Mouse (Mus musculus): ENCODE measurements around the gene Armc9. TPM values are rescaled to one million over a fixed set of nuclear protein-coding genes. Genes with fewer than 3 reads are reported as not detected.

Armc9 gene
- total and polyA plus RNA-seq, 3 experiments: 10.9 to 15.5 (median 15.1) TPM

- TF ChIP-seq MAZ (IDR thresholded peaks at IDR 0.05; ENCODE audit: low read depth, low read length) (0 out of 2 replicates have a peak, but pooled peaks have one; percentile 24), RCOR1 (conservative IDR thresholded peaks at IDR 0.05; ENCODE audit: low read depth, low read length) (no peak), HCFC1 (IDR thresholded peaks at IDR 0.05; ENCODE audit: low read depth, low read length) (no peak)
- no peaks in the 10 kb centered on the region for H3K27me3 ChIP-seq (replicated peaks)
- DNase-seq (ENCODE audit: extremely low read depth): no peak
- H3K27ac ChIP-seq (ENCODE audit: insufficient read depth, low read depth): no peak overlapping the region
- H3K4me3 ChIP-seq (replicated peaks in 1 of 3; ENCODE audit: low read depth in 2 of 3, low read length in 2 of 3, poor library complexity in 1 of 3): no peak overlapping the region
- H3K9ac ChIP-seq (ENCODE audit: insufficient read depth, low read depth): no peak overlapping the region
- no peaks in the 10 kb centered on the region for H3K79me2 ChIP-seq (replicated peaks; ENCODE audit: control insufficient read depth, extremely low read depth, insufficient read depth, poor library complexity, severe bottlenecking)
- H3K9me3 ChIP-seq (replicated peaks; ENCODE audit: low read length): no peaks in the 10 kb centered on the region
- dilution Hi-C loops (cut with MboI; ENCODE audit: extremely low pct_ligation_motif_present, extremely low pct_unique_long_range_greater_than_20kb, low sequenced_read_pairs): no loop called here
- H3K4me2 ChIP-seq (ENCODE audit: insufficient read depth, low read depth, poor library complexity, severe bottlenecking): no peak overlapping the region
- in situ Hi-C loops (cut with MboI; ENCODE audit: low pct_ligation_motif_present, low pct_unique_long_range_greater_than_20kb, low sequenced_read_pairs): no loop called here
- no peaks in the 10 kb centered on the region for H3K36me3 ChIP-seq (replicated peaks in 1 of 2; ENCODE audit: control insufficient read depth in 1 of 2, insufficient read depth in 1 of 2, low read length in 1 of 2)
- peaks cover 21 to 54% of the 10 kb centered on the region in 2 experiments for H3K4me1 ChIP-seq (ENCODE audit: control insufficient read depth in 1 of 2, insufficient read depth in 2 of 2)
Measured at GRCm38 (mm10) chr1:86265060-86265459, 110.5 kb downstream of the Armc9 start.

- Histone ChIP-seq H3K9me3 (replicated peaks; ENCODE audit: low read length) (no peaks in the 10 kb centered on the region), H3K4me2 (ENCODE audit: insufficient read depth, low read depth, poor library complexity, severe bottlenecking) (no peak overlapping the region), H3K79me2 (replicated peaks; ENCODE audit: control insufficient read depth, extremely low read depth, insufficient read depth, poor library complexity, severe bottlenecking) (no peaks in the 10 kb centered on the region), H3K9ac (ENCODE audit: insufficient read depth, low read depth) (no peak overlapping the region), H3K27ac (ENCODE audit: insufficient read depth, low read depth) (no peak overlapping the region), H3K4me3 (replicated peaks in 1 of 3; ENCODE audit: low read depth in 2 of 3, low read length in 2 of 3, poor library complexity in 1 of 3) (no peak overlapping the region), H3K27me3 (replicated peaks) (no peaks in the 10 kb centered on the region), H3K36me3 (replicated peaks in 1 of 2; ENCODE audit: control insufficient read depth in 1 of 2, insufficient read depth in 1 of 2, low read length in 1 of 2) (no peaks in the 10 kb centered on the region), H3K4me1 (ENCODE audit: control insufficient read depth in 1 of 2, insufficient read depth in 2 of 2) (peaks cover 9 to 24% of the 10 kb centered on the region in 2 experiments)
- dilution Hi-C loops (cut with MboI; ENCODE audit: extremely low pct_ligation_motif_present, extremely low pct_unique_long_range_greater_than_20kb, low sequenced_read_pairs): no loop called here
- TF ChIP-seq TCF12 (IDR thresholded peaks at IDR 0.05; ENCODE audit: low read depth, low read length): no peak
- TF ChIP-seq KAT2A (IDR thresholded peaks at IDR 0.05; ENCODE audit: insufficient replicate concordance, low read length): no peak
- TF ChIP-seq POLR2A (IDR thresholded peaks at IDR 0.05; ENCODE audit: low read depth, low read length): no peak
- no peak for TF ChIP-seq ZC3H11A (IDR thresholded peaks at IDR 0.05; ENCODE audit: low read depth, low read length)
- TF ChIP-seq CHD1 (IDR thresholded peaks at IDR 0.05; ENCODE audit: low read depth, low read length): no peak
- TF ChIP-seq MAX (IDR thresholded peaks at IDR 0.05; ENCODE audit: low read length): no peak
- no peak for TF ChIP-seq IRF4 (IDR thresholded peaks at IDR 0.05; ENCODE audit: low read depth, low read length)
- no peak for TF ChIP-seq TBP (conservative IDR thresholded peaks at IDR 0.05; ENCODE audit: low read depth, low read length)
- TF ChIP-seq POLR2AphosphoS2 (IDR thresholded peaks at IDR 0.05; ENCODE audit: low read depth, low read length): no peak
- no peak for TF ChIP-seq RCOR1 (conservative IDR thresholded peaks at IDR 0.05; ENCODE audit: low read depth, low read length)
- TF ChIP-seq JUN (IDR thresholded peaks at IDR 0.05; ENCODE audit: insufficient read depth, low read depth, low read length): no peak
- no peak for TF ChIP-seq SMC3 (IDR thresholded peaks at IDR 0.05; ENCODE audit: low read depth, low read length)
- in situ Hi-C loops (cut with MboI; ENCODE audit: low pct_ligation_motif_present, low pct_unique_long_range_greater_than_20kb, low sequenced_read_pairs): no loop called here
- DNase-seq (ENCODE audit: extremely low read depth): no peak
Measured at GRCm38 (mm10) chr1:86268492-86269189, 114.1 kb downstream of the Armc9 start.

Measured in CH12.LX (cell line).